Mouse (Mus musculus) ES-E14 (cell line): Measurements from ENCODE around the gene Mdm2.
A peak's percentile ranks its signal among the peaks of the same experiment; 100 is the strongest.

Source experiments
- CHD2 ChIP-seq: IDR thresholded peaks from 2 replicates; pipeline ENCODE4 v1.6.1; 2014; ENCODE audit warnings: mild to moderate bottlenecking, low read depth, low read length, inconsistent platforms
- ZC3H11A ChIP-seq: IDR thresholded peaks from 2 replicates; pipeline ENCODE4 v1.6.1; 2012; ENCODE audit warnings: low read depth, mild to moderate bottlenecking, inconsistent platforms, low read length, borderline replicate concordance
- ZNF384 ChIP-seq: IDR thresholded peaks from 2 replicates; pipeline ENCODE4 v1.6.1; 2012; ENCODE audit warnings: low read depth, low read length, inconsistent platforms

DNA sequence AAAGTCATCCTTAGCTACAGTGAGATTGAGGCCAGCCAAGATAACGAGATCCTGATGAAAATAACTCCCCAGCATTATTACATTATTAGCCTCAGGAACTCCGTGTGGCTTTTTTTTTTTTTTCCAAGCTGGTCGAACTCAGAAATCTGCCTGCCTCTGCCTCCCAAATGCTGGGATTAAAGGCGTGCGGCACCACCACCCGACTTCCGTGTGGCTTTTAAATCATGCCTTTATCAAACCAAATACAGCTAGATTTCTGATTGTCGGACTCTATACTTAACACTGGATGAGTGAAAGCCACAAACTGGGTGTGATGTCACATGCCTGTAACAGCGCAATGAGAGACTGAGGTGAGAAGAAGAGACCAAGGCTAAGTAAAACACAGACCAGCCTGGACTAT, 2.3 kb upstream of the Mdm2 start:
- TF ChIP-seq CHD2: no peak
- no peak for TF ChIP-seq ZC3H11A
- TF ChIP-seq ZNF384: peak; percentile 34; the same call in 1 of the 2 replicates
